9 mouse cellular contexts compared by ENCODE assay signal in genomic region chr13:23998826-23999225, GRCm38 (mm10).
"Had no signal": no experiment of that assay in that cellular context is flagged by ENCODE, and none has a peak within 500 bp of the region (broad histone marks: within the 10 kb centered on the region; RNA-seq: fewer than 3 reads in every experiment).

No protein-coding gene starts in this region.

- DNase-seq: kidney, adult 9 months; kidney, postnatal 36 days; layer of hippocampus, adult 9-11 months; lung, adult 2 months; lung, postnatal 36 days; right cerebral cortex, postnatal 14 days; thymus, postnatal 36 days had no signal

- ATAC-seq: lung, postnatal 0 days; midbrain, embryonic 13.5 days had no signal
